Mouse (Mus musculus) liver, adult 2 months (tissue): ENCODE results near the gene 1110004F10Rik.

Experiments
- CTCF ChIP-seq: fragments of 200-500 bp; IDR thresholded peaks from 2 replicates; pipeline ENCODE4 v1.5.1; 2011; ENCODE audit warnings: low read depth, low read length, control low read depth
- POLR2A ChIP-seq: fragments of 200-500 bp; IDR thresholded peaks from 2 replicates; pipeline ENCODE4 v1.6.1; 2011; ENCODE audit warnings: low read length, control low read depth; ENCODE audit not compliant: insufficient read depth; ENCODE audit errors: extremely low read depth

GRCm38 (mm10) chr7:116115216-116115930 lies 76.2 kb downstream of the 1110004F10Rik start:
- TF ChIP-seq POLR2A = no peak
- no peak for TF ChIP-seq CTCF
